Mouse (Mus musculus) forelimb bud, embryonic 11.5 days (tissue): ENCODE measurements around the gene Bicc1.
A peak's percentile ranks its signal among the peaks of the same experiment; 100 is the strongest.

Experiments
- DNase-seq: peaks from one replicate; pipeline ENCODE4 v3.0.0-alpha.2; 2012; ENCODE audit warnings: low read depth, low spot score

Bicc1 gene

DNA sequence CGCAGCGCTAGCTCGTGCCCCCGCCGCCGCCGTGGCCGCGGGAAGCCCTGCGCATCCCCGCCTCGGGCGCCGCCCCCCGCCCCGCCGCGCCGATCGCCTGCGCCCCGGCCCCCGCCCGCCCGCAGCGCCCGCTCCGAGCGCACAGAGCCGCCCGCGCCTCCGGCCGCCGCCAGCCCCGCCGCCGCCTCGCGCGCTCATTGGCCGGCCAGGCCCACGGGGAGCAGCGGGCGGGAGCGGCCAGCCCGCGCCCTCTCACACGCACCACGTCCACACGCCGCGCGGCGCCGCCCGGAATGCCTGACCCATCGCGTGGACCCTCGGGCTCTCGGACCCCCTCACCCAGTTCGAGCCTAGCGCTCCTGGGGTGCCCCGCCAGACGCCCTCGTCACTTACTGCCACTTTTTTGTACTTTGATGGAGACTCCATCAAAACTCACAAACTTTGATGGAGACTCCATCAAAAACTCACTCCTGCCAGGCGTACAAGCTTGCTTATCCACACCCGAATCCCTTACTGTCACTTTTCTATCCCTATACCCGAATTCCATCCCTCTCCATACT is at the start of gene Bicc1:
Bicc1 (minus strand) TSS at position 25 of the 560 bp plus-strand sequence.
- DNase-seq: peak; percentile 36

DNA sequence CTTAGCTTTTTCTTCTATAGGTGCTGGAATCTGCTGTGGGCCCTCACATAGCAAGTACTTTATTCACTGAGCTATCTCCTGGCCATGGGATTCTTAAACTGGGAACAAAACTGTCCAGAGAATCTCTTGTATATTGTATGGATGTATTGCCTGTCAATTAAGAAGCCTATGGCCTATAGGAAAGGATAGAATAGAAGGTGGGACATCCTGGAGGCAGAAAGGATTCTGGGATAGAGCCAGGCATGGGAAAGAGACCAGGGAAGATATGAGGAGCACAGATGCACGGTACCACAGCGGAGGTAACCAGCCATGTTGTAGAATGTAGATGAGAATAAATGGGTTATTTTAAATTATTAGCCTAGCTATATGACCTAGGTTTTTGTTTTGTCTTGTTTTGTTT is 42.0 kb upstream of the Bicc1 start:
- DNase-seq: no peak

DNA sequence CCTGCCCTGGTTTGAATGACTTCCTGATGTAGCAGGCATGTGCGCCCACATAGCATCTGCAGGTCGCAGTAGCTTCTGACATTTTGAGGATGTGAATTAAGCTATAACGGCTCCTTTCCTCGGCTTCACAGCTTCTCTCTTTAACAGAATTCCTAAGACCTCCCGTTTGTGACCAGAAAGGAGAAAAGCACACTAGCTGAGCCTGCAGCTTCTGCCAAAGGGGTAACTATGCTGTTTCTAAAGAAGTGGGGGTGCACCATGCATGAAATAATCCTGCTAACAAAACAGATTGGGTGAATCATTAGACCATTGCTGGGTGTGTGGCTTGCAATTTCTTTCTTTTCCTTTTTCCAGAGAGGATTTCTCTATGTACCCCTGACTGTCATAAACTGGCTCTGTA is 41.5 kb upstream of the Bicc1 start:
- DNase-seq: no peak

DNA sequence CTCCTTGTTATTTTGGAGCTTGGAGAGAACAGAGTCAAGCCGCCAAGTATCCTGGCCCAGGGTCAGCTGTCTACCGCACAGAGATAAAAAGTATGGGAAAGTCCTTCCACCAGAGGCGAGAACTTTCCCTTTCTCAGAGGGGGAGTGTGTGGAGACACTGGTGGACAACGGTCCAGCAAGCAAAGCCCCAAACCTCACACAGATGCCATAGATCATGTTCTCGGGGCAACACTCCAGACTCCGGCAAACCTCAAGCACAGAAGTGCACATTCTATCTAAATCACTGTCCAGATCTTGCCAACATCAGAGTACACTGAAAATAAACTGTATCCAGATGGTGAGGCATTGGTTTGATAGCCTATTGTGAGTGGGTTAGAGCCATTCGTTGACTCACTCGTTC is 39.2 kb upstream of the Bicc1 start:
- no peak for DNase-seq

DNA sequence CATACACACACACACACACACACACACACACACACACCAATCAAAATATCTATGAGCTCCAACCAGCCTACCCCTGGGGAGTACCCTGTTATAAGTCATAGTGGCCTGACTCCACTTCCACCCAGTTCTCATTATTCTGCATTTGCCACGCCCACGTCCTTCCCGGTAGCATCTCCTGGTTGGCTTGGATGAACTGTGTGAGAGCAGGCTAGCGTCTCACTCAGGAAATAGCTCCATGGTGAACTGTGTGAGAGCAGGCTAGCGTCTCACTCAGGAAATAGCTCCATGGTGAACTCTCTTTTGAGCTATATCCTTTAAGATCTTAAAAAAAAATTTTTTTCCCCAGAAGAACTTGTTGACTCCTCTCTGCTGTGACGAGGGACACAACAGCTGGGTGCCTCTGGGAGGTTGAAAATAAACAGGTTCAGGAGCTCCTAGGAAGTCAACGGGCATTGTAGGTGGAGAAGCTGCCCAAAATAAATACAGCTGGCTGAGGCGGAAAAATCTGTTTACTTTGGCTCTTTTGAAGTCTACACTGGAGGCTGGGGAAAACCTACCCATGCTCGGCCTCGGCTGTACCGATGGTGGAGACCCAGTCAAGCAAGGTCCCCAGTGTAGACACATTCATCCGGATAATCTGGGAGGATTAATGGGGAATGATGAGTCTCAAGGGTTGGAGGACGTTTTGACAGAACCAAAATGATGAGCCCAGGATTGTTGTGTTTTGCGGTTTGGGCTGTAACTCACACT is 37.7 kb upstream of the Bicc1 start:
- DNase-seq: no peak

DNA sequence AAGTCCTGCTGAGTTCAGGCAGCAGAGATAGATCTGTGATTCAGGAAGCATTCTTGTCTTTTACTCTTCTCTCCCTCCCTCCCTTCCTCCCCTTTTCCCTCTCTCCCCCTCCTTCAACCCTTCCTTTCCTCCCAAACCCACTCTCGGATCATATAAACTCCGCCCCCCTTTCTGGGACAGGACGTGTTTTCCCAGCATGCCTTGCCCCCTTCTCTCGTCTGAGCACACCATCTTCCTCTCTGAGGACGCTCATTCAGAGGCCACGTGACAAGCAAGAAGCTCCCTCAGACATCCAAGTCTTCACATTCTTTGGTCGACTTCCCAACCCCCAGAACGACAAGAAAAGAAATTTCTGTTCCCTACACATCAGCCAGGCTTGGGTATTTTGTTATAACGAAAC is 36.0 kb upstream of the Bicc1 start:
- no peak for DNase-seq

DNA sequence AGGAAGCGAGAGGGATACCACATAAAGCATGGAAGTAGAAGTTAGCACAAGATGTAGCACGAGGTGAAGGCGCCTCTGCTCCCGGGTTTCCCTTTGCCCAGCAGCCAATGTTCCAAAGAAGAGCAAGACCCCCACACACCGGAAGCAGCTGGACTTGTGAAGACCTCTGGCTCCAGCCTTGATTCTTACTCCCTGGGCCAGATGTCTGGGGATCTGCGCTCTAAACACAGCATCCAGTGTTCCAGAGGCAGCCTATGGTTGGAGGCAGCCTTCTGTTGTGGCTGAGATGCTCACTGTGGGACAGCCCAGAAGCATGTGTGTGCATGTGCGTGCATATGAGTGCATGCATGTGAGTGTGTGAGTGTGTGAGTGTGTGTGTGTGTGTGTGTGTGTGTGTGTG is 35.2 kb upstream of the Bicc1 start:
- DNase-seq: no peak

DNA sequence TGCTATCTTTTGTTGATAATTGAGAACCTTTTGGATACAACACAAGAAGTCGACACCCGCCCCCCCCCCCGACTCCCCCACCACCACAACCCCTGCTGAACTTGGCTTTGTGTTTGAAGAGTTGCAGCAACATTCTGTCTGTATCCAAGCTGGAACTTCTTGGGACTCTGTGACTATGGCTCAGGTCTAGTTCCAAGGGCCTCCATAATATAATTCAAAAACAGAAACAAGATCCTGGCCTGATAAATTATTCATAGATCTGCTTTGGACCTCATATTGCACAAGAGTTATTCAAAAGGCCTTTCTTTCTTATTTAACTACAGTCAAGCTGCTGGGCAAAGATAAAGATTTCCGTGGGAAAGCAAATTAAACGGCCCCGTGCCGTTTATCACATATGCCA is 33.8 kb upstream of the Bicc1 start:
- no peak for DNase-seq

DNA sequence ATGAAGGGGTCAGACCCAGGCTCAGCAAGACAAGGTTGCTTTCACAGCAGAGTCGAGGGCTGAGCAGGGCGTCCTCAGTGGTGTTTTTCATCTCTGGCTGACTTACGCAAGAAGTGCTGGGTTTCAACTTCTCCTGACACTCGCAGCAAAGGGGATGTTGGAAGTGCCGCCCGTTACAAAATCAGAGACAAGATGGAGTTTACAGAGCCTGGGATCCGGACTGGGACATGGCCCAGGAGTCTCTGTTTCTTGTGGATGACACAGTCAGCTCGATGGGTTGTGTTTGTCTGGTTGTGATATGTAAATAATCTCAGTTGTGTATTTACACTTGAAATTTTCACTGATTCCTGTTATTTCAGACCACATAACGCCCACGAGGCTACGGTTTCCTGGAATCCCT is 33.4 kb upstream of the Bicc1 start:
- no peak for DNase-seq

DNA sequence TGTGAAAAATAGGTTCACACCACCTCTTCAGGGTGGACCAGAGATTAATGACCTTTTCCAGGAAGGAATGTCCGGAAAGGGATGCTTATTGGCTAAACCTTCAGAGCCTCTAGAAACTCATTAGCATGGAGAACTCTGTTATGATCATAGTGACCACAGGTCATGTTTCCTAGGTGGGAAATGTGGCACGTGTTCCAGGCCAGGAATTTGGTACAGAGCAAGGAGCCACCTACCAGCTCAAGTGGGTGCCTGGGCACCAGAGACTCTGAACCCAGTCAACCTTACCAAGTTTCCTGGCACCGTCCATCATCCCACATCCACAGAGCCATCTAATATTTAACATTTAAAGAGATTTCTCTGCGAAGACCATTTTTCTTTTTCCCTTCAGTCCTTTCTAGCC is 29.2 kb upstream of the Bicc1 start:
- DNase-seq: no peak

DNA sequence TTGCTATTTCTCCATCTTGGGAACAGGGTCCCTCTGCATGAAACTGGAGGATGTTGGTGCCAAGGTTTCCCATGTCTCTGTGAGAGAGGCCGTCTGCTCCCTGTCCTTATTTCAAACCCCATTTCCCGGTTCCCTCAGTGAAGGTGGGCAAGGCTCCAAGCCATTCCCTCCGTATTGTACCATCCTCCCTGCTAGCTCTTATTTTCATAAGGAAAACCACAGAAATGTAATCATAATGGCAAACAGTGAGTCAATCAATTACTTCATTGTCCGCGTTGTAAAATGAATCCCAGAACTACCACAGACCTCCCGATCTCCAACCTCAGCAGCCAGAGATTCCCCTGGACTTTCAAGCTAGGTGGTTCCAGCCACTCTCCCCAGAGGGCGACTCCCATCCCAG is 25.6 kb upstream of the Bicc1 start:
- no peak for DNase-seq

DNA sequence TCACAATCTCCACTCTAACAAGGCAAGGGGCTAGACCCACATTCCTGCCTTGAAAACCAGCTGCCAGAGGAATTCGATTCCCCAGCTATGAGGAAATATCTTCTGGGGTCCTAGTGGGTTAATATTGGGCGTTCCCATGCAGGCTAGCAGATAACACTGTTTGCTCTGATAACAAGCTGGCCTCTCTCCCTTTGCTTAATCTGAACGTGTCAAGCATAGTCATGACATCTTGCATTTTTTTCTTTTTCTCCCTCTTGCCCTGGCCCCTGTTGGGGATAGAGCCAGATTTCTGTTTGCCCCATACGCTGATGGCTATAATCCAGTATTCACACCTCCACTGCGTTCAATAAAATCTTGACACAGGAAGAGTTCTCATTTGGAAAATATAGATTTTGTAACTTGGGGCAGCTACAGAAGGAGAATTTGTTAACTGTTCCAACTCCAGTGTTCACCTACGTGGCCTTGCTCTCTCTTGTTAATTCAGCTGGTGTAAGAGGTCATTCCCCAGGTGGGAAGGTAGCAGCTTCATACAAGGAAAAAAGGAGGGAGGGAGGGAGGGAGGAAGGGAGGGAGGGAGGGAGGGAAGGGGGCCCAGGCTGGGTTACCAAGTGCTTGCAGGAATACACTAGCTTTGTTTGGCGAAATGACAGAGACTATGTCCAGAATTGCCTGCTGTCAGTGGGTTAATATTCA is 24.0 kb upstream of the Bicc1 start:
- DNase-seq: no peak

DNA sequence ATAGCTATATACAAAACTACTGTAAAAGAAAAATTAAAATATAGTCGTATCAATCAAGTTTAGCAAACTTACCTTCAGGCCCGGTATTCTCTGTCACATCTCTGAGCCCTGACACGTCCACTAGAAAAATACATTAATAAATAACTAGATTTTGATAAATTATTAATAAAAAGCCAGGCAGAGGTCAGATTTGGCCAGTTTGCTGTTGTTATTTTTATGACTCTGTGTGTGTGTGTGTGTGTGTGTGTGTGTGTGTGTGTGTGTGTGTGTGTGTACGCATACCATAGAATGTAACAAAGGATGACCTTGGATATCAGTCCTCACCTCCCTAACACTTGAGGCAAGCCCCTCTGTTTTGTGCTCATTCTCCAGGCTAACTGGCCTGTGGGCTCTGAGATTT is 22.4 kb upstream of the Bicc1 start:
- no peak for DNase-seq

DNA sequence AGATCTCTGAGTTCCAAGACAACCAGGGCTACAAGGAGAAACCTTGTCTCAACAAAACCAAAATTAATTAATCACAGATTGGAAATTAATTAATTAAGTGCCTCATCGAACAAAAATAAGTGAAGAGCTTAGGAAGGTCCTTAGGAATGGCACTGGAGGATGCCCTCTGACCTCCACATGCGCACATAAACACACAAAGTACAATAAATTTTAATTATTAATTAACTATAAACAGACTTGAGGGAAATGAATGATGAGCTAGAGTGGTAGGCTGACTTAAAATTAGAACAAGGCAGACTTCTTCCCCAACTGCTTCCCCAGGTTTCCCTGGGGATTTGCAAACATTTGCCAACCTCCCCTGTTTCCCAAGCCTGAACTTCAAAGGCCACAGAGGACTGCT is 21.6 kb upstream of the Bicc1 start:
- DNase-seq: no peak

DNA sequence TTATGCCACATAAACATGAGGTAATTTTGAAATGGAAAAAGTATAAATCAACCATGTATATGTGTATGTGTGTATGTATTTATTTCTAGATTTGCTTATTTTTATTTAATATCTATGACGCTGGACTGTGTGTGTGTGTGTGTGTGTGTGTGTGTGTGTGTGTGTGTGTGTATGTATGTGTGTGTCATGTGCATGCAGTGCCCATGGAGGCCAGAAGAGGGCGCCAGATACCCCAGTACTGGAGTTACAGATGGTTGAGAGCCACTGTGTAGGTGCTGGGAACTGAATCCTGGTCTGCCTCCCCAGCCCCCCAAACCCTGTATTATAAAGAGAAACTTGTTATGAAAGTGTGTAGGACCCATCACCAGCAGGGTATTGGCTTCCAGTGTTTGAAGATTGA is 20.6 kb upstream of the Bicc1 start:
- DNase-seq: no peak

DNA sequence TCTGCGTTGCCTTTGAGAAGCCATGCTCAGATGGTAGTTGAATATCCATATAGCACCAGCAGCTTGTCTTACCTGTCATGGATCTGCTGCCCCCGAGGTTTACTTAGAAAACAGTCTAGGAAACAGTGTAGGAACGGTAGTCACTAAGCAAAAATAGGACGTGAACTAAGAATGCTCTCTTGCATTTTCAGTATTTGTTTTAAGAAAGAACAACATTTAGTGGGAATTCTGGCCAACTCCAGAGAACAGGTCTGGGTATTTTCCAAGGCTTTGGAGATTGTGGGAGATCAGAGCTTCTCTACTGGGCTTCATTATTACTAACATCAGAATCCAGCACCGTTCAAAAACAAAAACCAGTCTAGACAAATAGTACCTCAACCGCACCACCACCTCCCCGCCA is 17.7 kb upstream of the Bicc1 start:
- no peak for DNase-seq

DNA sequence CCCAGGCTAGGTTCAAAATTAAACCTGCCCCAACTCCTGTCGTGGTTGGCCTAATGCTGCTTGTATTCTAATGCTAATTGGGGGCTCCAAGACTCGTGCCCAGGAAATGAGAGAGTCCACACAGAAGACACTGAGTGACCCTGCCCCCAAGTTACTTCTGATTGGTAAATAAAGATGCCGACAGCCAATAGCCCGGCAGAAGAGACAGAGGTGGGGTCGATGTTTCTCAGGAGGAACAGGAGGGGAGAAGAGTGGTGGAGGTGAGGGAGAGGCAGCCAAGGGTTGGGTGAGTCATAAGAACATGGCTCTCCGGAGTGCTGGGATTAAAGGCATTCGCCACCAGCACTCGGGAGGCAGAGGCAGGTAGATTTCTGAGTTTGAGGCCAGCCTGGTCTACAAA is 16.8 kb upstream of the Bicc1 start:
- DNase-seq: no peak

DNA sequence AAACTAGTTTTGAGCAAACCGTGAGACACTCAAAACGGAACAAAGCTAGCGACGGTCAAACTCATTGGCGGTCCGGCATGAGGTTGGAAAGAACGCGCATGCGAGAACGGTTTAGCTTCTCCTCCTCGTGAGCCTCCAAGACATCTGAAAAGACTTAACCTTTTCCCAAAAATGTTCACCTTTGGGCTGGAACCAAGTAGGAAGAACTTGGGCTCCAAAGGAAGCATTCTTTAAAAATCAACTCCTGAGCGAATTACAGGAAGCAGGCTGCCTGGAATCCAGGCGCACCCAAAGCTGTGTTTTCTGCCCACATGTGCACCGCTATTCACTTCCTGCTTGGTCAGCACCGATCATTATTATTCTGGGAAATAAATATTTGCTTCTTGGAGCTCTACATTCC is 15.8 kb upstream of the Bicc1 start:
- DNase-seq: no peak

DNA sequence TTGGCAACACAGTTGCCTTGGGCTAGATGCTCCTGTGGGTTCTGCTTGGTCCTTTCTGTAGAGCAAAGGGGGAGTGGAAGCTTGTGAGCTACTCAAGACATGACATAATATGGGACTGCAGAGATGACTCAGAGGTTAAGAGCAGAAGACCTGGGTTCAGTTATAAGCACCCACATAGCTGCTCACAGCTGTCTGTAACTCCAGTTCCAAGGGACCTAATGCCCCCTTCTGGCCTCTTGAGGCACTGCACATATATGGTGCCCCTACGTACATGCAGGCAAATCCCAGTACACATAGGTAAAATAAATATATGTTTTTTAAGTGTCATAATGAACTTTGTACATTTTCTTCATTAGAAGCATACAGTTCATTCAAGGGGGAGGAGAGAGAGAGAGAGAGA is 11.9 kb upstream of the Bicc1 start:
- DNase-seq: no peak

DNA sequence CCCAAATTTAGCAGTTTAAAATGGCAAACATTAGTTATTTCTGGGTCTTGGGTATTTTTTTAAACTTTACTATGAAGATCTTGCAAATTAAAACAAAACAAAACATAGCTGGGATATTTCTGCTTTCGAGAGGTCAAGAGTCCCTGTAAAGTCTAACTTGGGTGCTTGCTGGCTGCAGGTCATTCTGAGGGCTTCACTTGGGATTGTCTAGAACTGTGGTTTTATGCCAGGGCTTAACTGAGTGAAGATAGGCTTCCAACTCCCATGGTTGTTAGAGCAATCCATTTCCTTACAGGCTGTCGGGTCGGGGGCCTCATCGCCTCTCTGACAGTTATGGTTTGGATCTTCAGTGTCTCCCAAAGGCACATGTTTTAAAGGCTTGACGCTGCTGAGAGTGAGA is 11.3 kb upstream of the Bicc1 start:
- DNase-seq: no peak

DNA sequence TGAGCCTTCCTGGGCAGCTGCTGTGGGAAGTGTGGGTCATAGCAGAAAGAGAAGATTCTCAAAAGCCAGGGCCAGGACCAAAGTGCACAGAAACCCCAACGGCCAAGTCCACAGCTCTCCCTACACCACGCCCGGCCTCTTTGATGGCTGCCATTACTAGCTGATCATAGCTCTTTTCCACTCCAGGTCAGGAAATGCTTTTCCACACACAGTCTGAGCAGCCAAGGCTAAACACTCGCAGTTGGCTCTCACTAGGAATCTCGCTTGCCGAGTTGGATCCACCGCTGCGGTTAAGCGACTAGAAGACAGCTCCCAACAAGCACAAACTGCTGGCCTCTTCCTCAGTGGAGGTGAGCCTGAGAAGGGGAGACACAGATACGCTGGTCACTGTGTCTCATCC is 10.3 kb upstream of the Bicc1 start:
- no peak for DNase-seq

DNA sequence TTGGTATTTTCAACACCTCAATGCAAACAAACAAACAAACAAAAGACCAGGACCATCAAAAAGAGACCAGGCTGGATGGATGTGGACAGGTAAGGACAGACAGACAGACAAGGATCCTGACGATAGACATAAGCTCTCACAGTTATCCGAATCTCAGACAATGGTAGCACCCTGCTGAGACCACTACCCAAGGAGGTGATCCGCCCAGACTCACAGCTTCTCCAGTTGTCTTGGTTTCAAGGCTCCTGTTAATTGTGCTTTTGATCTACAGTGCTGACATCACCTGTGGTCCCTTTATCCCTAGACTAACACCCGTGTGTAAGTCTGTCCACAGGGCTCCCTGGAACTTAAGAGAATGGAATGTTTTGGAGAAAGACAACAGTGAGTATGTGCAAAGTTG is 9.7 kb upstream of the Bicc1 start:
- DNase-seq: no peak

DNA sequence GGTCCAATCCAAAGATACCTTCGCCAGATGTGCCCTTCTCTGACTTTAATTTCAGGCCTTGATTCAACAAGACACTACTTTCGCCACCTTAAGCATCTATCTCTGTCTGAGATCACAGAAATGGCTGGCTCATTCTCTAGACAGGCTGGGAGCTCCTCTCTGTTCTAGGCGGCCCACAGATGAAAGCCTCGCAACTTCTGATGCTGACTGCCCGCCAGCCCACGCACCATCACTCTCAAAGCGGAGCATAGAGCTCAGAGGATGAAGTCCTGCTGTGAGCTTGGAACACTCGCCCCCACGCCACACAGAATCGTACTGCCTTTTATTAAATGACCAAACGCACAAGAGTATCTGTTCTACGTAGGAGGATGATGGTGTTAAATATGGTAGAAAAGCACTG is 949 bp upstream of the Bicc1 start:
- DNase-seq: no peak
